Mouse (Mus musculus): ENCODE measurements around the gene H60c. TPM values are rescaled to one million over a fixed set of nuclear protein-coding genes. Genes with fewer than 3 reads are reported as not detected.
"Not testable (repeated sequence)": the region's sequence is repeated elsewhere in the genome, so short reads cannot be mapped to it uniquely, and the experiment has no call there.

H60c gene
- not detected for polyA plus RNA-seq (2017; shearing (Covaris generic))

DNA sequence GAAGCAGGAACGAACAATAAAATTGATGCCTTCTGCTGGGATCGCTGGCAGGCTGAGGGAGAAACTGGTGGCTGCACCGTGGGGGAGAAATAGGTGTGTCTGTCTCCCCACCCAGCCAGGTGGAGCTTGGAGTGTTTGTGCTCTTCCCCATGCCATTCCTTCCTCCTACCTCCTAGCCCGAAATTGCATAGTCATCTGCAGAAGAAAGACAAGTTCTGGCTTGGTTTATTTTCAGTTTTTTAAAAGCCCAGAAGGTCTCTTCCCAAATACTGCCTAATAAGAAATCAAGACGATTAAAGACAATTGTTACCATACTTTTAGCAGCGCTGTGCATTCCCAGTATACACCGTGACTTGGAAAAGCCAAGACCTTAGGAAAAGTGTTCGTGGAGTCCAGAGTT is at the start of gene H60c:
Gene H60c (minus strand): TSS at position 101 of the 400 bp plus-strand sequence.
- ATAC-seq = no peak

GRCm38 (mm10) chr10:3308821-3309206 is 41.2 kb upstream of the H60c start:
- no peak for ATAC-seq

- no peak for ATAC-seq
Measured at GRCm38 (mm10) chr10:3308180-3308820, 40.7 kb upstream of the H60c start.

- no peak for ATAC-seq
Measured at GRCm38 (mm10) chr10:3307752-3308151, 40.2 kb upstream of the H60c start.

GRCm38 (mm10) chr10:3293969-3294368 is 26.4 kb upstream of the H60c start:
- ATAC-seq = no peak

GRCm38 (mm10) chr10:3281047-3281446 is 13.5 kb upstream of the H60c start:
- ATAC-seq = no peak

GRCm38 (mm10) chr10:3274065-3274464 is 6.5 kb upstream of the H60c start:
- ATAC-seq = no peak

- ATAC-seq = no peak
Measured at GRCm38 (mm10) chr10:3271036-3271435, 3.5 kb upstream of the H60c start.

- no peak for ATAC-seq
Measured at GRCm38 (mm10) chr10:3266729-3267128, 842 bp downstream of the H60c start.

DNA sequence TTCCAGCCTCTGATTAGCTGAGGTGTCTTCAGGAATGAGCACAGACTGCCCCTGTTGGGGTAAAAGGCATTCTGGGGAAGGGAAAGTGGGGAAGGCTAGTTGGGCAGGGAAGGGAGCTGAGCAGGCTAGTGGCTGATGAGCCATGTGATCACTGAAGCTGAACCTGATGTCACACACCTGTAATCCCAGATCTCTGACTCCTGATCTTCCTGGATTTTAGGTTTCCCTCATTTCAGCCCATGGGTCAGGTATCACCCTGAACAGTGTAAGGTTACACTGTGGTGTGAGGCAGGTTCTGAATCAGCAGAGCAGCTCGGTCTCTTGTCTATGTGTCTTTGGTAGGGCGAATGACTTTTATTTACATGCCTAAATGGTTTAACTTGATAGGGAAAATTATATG is 4.8 kb downstream of the H60c start:
- ATAC-seq = no peak

DNA sequence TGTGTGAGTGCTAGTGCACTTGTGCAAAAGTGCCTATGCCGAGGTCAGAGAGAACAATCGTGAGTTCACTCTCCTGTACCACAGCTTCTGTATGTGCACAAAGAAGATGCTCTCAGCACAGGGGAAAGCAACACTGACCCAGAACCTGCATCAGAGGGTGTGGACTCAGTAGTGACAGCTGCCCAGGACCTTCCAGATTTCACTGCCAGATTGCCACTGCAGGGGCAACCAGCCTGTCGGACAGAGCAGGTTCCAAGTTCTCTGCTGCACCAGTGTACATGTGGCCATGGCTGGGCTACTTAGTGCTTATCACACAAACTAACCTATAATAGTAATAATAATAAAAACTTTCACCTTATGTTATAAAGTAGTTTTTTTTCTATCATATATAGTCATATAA is 10.2 kb downstream of the H60c start:
- ATAC-seq = no peak

GRCm38 (mm10) chr10:3238436-3238835 is 29.1 kb downstream of the H60c start:
- not testable (repeated sequence) for ATAC-seq

DNA sequence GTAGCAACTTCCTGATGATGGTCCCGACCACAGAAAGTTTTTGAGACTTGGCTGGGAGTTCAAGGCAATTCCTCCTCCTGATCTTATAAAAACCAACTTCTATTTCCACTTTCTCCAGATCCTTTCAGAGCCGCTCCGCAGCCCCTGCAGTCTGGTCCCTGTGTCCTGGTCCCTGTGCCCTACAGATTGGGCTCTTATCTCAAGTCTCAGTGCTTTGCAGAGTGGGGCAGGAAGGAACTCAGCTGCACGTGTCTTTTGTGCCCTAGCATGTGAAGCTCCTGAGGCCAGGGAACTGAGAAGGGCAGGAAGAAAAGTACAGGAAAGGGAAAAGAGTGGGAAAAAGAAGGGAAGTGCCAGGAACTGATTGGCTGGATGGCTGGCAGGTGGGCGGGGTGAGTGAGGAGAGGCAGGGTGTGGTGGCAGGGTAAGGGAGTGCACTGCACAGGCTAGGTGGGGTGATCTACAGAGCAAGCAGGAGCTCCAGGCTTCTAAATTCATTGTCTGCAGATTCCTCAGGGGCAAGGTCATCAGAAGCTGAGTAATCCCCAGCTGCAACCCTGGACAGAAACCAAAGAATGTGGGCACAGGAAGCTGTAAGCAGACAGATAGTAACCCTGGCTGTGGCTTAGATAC is 30.8 kb downstream of the H60c start:
- ATAC-seq = peak; percentile 61

DNA sequence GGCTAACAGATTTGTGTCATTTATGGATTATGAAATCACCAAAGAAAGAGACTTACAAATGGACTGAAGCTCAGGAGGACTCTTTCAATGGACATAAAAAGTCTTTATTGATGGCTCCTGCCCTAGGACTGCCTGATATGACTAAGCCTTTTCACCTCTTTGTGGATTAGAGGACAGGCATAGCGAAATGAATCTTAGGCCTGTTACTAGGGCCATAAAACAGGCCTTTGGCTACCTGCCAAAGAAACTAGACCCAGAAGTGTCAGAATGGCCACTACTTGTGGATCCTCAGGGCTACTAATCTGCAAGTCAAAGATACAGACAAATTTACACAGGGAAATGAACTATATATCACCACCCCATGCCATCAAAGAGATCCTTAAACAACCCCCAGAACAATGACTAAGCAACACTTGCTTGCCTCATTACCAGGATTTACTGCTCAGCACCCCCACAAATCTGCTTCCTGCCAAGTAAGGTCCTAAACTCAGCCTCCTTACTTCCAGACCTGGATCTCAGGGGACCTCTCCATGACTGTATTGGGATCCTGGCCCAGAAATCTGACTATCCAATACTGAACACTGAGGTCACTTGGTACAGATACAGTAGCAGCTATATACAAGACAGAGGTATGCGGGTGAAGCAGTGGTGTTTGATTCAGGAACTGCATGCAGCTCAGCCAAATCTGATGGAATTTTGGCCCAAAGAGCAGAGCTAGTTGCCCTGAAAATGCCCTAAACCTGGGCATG is 39.0 kb downstream of the H60c start:
- ATAC-seq = no peak

Other genes starting within 250 kb of the H60c start
- not detected for gene Ppp1r14c, start 98.3 kb upstream of the H60c start, polyA plus RNA-seq (2017; shearing (Covaris generic))

All from activated CD4-positive, CD25-positive, alpha-beta regulatory T cell, adult 4 months (primary cell).